Comparison of ENCODE assay signal across 16 mouse cellular contexts in genomic region chr5:31880457-31880856, GRCm38 (mm10).
"Had no signal": no experiment of that assay in that cellular context is flagged by ENCODE, and none has a peak within 500 bp of the region (broad histone marks: within the 10 kb centered on the region; RNA-seq: fewer than 3 reads in every experiment).

No protein-coding gene starts in this region.

- H3K36me3 ChIP-seq: liver, embryonic 13.5 days; liver, embryonic 15.5 days; lung, embryonic 15.5 days; midbrain, embryonic 10.5 days; midbrain, embryonic 12.5 days; neural tube, embryonic 12.5 days; stomach, embryonic 15.5 days had no signal

- H3K27ac ChIP-seq: liver, embryonic 13.5 days; liver, embryonic 15.5 days; lung, embryonic 15.5 days; midbrain, embryonic 10.5 days; midbrain, embryonic 12.5 days; neural tube, embryonic 12.5 days; stomach, embryonic 15.5 days had no signal

- H3K4me3 ChIP-seq: liver, embryonic 13.5 days; liver, embryonic 15.5 days; lung, embryonic 15.5 days; midbrain, embryonic 10.5 days; midbrain, embryonic 12.5 days; neural tube, embryonic 12.5 days; stomach, embryonic 15.5 days had no signal

- H3K4me1 ChIP-seq: liver, embryonic 13.5 days; midbrain, embryonic 10.5 days; midbrain, embryonic 12.5 days; neural tube, embryonic 12.5 days; stomach, embryonic 15.5 days had no signal

- H3K27me3 ChIP-seq: liver, embryonic 13.5 days; liver, embryonic 15.5 days; lung, embryonic 15.5 days; midbrain, embryonic 12.5 days; neural tube, embryonic 12.5 days; stomach, embryonic 15.5 days had no signal

- ATAC-seq: liver, postnatal 0 days; lung, postnatal 0 days; midbrain, embryonic 16.5 days had no signal

- DNase-seq: liver, embryonic 13.5 days; liver, postnatal 0 days; lung, adult 2 months; lung, postnatal 4 days; midbrain, embryonic 14.5 days; right cerebral cortex, postnatal 14 days; thymus, postnatal 14 days; thymus, postnatal 36 days had no signal
